Mouse (Mus musculus): Measurements from ENCODE around the gene Olfr553.
"Not testable (repeated sequence)": the region's sequence is repeated elsewhere in the genome, so short reads cannot be mapped to it uniquely, and the experiment has no call there.

Olfr553 gene

DNA sequence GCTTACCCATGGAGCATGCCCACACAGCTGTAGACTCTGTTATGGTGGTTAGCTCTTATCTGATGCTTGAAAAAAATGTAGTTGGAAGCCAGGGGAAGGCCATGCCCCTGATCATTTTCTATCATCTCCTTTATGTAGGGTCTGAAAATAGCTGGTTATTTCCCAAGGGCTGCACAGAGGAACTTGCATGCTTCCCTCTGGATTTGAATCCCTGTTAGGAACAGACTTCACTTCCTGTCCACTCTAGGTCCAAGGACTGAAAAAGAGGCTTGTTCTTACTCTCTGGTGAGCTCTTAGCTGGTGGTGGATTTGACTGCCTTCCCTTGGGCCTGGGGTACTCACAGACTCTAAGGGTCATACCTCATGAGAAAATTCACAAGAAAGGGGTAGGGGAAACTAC lies at the start of gene Olfr553:
Olfr553 (minus strand) TSS at position 101 of the 400 bp plus-strand sequence.
- DNase-seq = no peak

GRCm38 (mm10) chr7:102665378-102665777 lies 47.4 kb upstream of the Olfr553 start:
- DNase-seq = no peak

DNA sequence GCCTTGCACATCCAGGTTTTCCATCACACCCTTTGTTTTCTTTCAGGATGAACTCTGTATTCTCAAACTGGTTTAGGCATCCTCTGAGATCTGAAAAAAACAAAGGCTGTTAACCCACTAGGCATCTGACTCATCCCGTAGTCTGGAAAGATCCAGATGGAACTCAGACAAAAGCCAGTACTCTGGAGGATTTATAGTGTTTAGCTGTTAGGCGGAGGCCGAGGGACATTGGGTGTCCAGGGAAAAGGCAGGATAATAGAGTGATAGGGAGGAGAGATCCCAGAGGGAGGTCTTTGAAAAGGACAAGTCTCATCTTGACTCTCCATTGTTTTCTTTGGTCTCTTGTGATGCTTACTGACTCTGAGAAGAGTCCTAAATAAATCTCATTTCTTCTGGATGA lies 46.6 kb upstream of the Olfr553 start, which contains the start of gene Olfr556:
Olfr556 (plus strand) TSS at position 301 of the 400 bp plus-strand sequence.
- DNase-seq = no peak

DNA sequence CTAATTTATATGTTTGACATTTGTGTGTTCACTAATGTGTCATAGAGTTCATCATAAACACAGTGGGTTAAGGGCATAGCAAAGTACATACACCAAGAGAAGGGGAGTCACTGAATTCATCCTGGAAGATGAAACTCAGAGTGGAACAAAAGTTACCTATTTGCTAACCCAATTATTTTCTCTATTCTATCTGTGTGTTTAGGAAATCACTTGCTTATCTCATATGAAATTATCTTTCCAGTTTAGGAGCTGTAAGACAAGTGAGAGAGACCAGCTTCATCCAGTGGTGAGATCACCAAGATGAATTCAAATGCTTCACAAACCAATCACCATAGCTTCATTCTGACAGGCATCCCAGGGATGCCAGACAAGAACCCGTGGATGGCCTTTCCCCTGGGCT lies 40.5 kb upstream of the Olfr553 start, which contains the start of gene Olfr555:
Olfr555 (plus strand) TSS at position 301 of the 400 bp plus-strand sequence.
- no peak for DNase-seq

DNA sequence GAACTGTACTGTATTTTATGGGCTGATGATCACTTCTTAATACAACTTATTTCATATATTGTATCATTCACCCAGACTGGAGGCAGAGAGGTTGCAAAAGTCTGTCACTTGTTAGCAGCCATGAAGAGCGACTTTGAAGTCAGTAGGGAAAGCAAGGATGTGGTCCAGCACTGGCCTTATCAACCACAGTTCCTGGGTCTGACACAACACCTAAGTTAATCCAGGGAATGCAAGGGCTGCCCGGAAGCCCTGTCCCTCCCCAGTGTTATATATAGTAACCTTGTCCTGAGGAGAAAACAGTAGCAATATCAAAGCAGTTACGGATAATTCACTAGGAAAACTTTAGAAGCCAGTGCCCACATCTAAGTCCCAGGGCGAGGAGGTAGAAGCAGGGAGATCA lies 26.9 kb upstream of the Olfr553 start:
- DNase-seq = not testable (repeated sequence)

DNA sequence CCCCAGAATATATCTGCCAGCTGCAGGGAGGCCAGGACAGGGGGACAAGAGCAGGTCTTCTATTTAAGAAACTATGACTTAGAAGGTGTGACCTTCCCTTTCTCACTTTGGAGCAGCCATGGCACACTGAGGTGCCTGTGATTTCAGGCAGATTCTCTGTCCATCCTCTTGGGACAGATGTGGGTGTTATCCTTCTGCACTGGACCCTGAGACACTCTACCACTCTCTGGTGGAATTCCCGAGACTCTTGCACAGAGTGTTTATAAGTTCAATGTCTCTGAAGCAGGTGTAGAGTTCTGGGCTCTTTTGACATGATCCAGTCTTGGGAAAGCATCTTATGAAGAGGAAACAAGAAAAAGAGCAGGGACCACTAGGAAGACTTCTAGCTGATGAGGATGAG lies 20.1 kb upstream of the Olfr553 start, which contains the start of gene Olfr554:
Olfr554 (plus strand) TSS at position 301 of the 400 bp plus-strand sequence.
- DNase-seq = no peak

GRCm38 (mm10) chr7:102636665-102637064 lies 18.6 kb upstream of the Olfr553 start:
- DNase-seq = peak in 1 of 2 experiments; percentile 55

GRCm38 (mm10) chr7:102620368-102620767 lies 2.4 kb upstream of the Olfr553 start:
- not testable (repeated sequence) for DNase-seq

- DNase-seq = peak; percentile 50 to 52
These were observed 1.6 kb upstream of the Olfr553 start for GRCm38 (mm10) chr7:102619608-102620007.

GRCm38 (mm10) chr7:102597378-102598031 lies 20.5 kb downstream of the Olfr553 start, which contains the start of gene Olfr552:
Olfr552 (plus strand) TSS chr7:102597770.
- no peak for DNase-seq

DNA sequence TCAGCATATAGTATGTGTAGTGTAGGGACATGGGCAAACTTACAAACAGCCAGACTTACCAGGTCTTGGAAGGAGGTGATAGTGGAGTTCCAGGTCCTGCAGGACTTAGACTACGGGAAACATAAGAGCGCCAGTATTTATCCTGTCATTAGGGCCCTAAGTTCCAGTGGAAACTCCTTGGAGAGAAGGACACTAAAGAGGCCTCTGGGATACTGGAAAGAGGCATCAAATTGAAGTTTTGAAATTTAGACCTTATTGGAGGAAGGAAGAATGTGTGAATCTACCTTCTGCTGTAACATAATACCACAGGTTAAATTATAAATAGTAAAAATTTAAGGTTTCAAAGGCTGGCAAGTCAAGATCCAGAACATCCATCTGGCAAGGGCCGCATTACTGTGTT lies 26.2 kb downstream of the Olfr553 start, which contains the start of gene Olfr551:
Olfr551 (minus strand) TSS at position 101 of the 400 bp plus-strand sequence.
- no peak for DNase-seq

GRCm38 (mm10) chr7:102575998-102576397 lies 42.0 kb downstream of the Olfr553 start:
- no peak for DNase-seq

DNA sequence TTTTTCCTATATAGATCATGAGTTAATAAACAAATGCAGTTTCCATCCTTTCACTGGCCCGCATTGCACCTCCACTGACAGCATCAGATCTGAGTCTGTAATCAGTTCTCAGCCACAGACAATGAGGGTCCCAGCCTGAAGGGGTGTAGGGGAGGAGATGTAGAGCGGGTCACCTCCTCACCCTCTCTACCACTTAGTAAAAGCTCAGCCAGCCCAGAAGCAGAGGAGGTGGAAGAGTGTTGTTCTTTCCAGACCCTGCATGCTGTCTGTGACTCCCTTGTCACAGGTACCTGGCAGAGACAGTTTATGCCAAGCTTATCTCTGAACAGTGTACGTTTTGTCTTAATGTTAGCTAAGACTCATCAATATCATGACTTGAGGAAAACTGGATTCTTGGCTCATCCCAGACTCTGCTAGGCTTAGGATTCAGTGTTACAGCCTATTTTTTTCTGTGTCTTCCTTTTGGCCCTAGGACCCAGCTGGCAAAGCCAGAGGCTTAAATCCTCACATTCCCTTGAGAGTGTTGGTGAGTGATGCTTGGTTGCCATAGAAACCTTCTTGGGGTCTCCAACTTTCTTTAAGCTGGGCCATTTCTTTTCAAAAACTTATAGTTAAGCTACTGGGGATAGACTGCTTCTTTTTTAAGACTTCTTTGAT lies 44.7 kb downstream of the Olfr553 start:
- no peak for DNase-seq

- no peak for DNase-seq
These were observed 46.9 kb downstream of the Olfr553 start, which contains the start of gene Olfr550 for GRCm38 (mm10) chr7:102571142-102571541. Olfr550 (plus strand) TSS chr7:102571442.

- no peak for DNase-seq
These were observed 51.8 kb downstream of the Olfr553 start for GRCm38 (mm10) chr7:102566219-102566618.

GRCm38 (mm10) chr7:102564999-102565997 lies 52.7 kb downstream of the Olfr553 start, which contains the start of gene Trim21:
Trim21 (minus strand) TSS chr7:102565486.
- peak; percentile 87 to 90 for DNase-seq
